Mouse (Mus musculus) hematopoietic stem cell, adult 5-6 weeks (primary cell): Measurements from ENCODE around the gene Ube2g2. TPM values are rescaled to one million over a fixed set of nuclear protein-coding genes. Genes with fewer than 3 reads are reported as not detected.
"Not testable (repeated sequence)": the region's sequence is repeated elsewhere in the genome, so short reads cannot be mapped to it uniquely, and the experiment has no call there.

Experiments
- ATAC-seq, 2 experiments: fragments of 125-278 bp in 1 of 2; replicated peaks in 1 of 2; 2 replicates each; pipeline ENCODE4 v1.8.0; 2016 to 2017; ENCODE audit warnings: inconsistent platforms in 2 of 2, mild to moderate bottlenecking in 2 of 2, moderate number of reproducible peaks in 2 of 2, low read depth in 1 of 2, moderate TSS enrichment in 1 of 2; ENCODE audit not compliant: low FRiP score in 2 of 2, poor library complexity in 2 of 2, severe bottlenecking in 2 of 2, insufficient read depth in 1 of 2, low TSS enrichment in 1 of 2
- total RNA-seq: library from RNA; stranded (forward); fragments of 172-1452, 232-1000 nt; gene quantifications from 2 replicates; pipeline ENCODE4 v1.2.3, GENCODE M21; 2017

Ube2g2 gene
- total RNA-seq, 1 experiment from 2014 or later: 25.6 TPM

- no peak for ATAC-seq
Measured at GRCm38 (mm10) chr10:77670710-77671109, 48.6 kb downstream of the Ube2g2 start.

- ATAC-seq: no peak
Measured at GRCm38 (mm10) chr10:77671519-77671918, 49.4 kb downstream of the Ube2g2 start.

GRCm38 (mm10) chr10:77673765-77674164 is 51.7 kb downstream of the Ube2g2 start:
- ATAC-seq: no peak

GRCm38 (mm10) chr10:77677562-77677961 is 55.5 kb downstream of the Ube2g2 start:
- peak in 1 of 2 experiments; percentile 21; a peak in 1 of 4 replicates for ATAC-seq

GRCm38 (mm10) chr10:77682994-77683393 is 60.9 kb downstream of the Ube2g2 start:
- ATAC-seq: no peak

GRCm38 (mm10) chr10:77684181-77684580 is 62.1 kb downstream of the Ube2g2 start:
- no peak for ATAC-seq

- ATAC-seq: no peak
Measured at GRCm38 (mm10) chr10:77685895-77686664, 64.0 kb downstream of the Ube2g2 start, which contains the start of gene Tspear. Gene Tspear (plus strand): TSS chr10:77686569.

- no peak for ATAC-seq
Measured at GRCm38 (mm10) chr10:77687021-77687420, 64.9 kb downstream of the Ube2g2 start.

GRCm38 (mm10) chr10:77690356-77690807 is 68.3 kb downstream of the Ube2g2 start, which contains the start of gene Gm19402:
Gene Gm19402 (minus strand): TSS chr10:77690757.
- ATAC-seq: not testable (repeated sequence)

Other genes with a start within 250 kb of the Ube2g2 start
- gene Adarb1, start 204.0 kb upstream of the Ube2g2 start, total RNA-seq: 4.4 and 8.9 TPM in 2 replicates
- 19.2 and 32.6 TPM in 2 replicates for gene Fam207a, start 106.5 kb upstream of the Ube2g2 start, total RNA-seq
- 51.2 and 56.5 TPM in 2 replicates for gene Itgb2, start 92.0 kb upstream of the Ube2g2 start, total RNA-seq
- gene Pttg1ip, start 40.6 kb upstream of the Ube2g2 start, total RNA-seq: 56.2 and 65.8 TPM in 2 replicates
- gene Sumo3, start 16.2 kb upstream of the Ube2g2 start, total RNA-seq: 148 and 150 TPM in 2 replicates
- gene Gm49325, start 16.1 kb upstream of the Ube2g2 start, total RNA-seq: not detected in 2 replicates
- gene Tspear, start 64.3 kb downstream of the Ube2g2 start, total RNA-seq: 2.8 and 3.1 TPM in 2 replicates
- not detected in 2 replicates for gene Gm19402, start 68.5 kb downstream of the Ube2g2 start, total RNA-seq
- not detected in 2 replicates for gene Gm9508, start 75.0 kb downstream of the Ube2g2 start, total RNA-seq
- gene Gm10272, start 84.4 kb downstream of the Ube2g2 start, total RNA-seq: not detected in 2 replicates
- not detected in 2 replicates for gene Gm10024, start 89.2 kb downstream of the Ube2g2 start, total RNA-seq
- not detected in 2 replicates for gene Gm10142, start 93.5 kb downstream of the Ube2g2 start, total RNA-seq
- gene Krtap12-1, start 98.3 kb downstream of the Ube2g2 start, total RNA-seq: not detected in 2 replicates
- gene Gm10100, start 104.2 kb downstream of the Ube2g2 start, total RNA-seq: not detected in 2 replicates
- gene Gm18596, start 120.4 kb downstream of the Ube2g2 start, total RNA-seq: not detected in 2 replicates
- gene Gm9736, start 129.1 kb downstream of the Ube2g2 start, total RNA-seq: not detected in 2 replicates
- gene Gm3233, start 137.4 kb downstream of the Ube2g2 start, total RNA-seq: not detected in 2 replicates
- gene Gm3238, start 149.1 kb downstream of the Ube2g2 start, total RNA-seq: not detected in 2 replicates
- not detected in 2 replicates for gene Gm7138, start 154.7 kb downstream of the Ube2g2 start, total RNA-seq
- gene Gm3250, start 160.3 kb downstream of the Ube2g2 start, total RNA-seq: not detected in 2 replicates
- not detected in 2 replicates for gene Gm7137, start 165.9 kb downstream of the Ube2g2 start, total RNA-seq
- not detected in 2 replicates for gene Gm9639, start 172.8 kb downstream of the Ube2g2 start, total RNA-seq
- gene Gm19668, start 176.9 kb downstream of the Ube2g2 start, total RNA-seq: not detected in 2 replicates
- not detected in 2 replicates for gene Gm9507, start 189.6 kb downstream of the Ube2g2 start, total RNA-seq
- gene Gm2696, start 192.4 kb downstream of the Ube2g2 start, total RNA-seq: not detected in 2 replicates
- not detected in 2 replicates for gene Krtap10-4, start 204.8 kb downstream of the Ube2g2 start, total RNA-seq
- gene Krtap10-10, start 213.7 kb downstream of the Ube2g2 start, total RNA-seq: not detected in 2 replicates
- not detected in 2 replicates for gene Gm36176, start 224.5 kb downstream of the Ube2g2 start, total RNA-seq
- gene Gm10318, start 230.6 kb downstream of the Ube2g2 start, total RNA-seq: not detected in 2 replicates
- not detected in 2 replicates for gene Gm3285, start 239.7 kb downstream of the Ube2g2 start, total RNA-seq